Mouse (Mus musculus): ENCODE measurements around the gene Map6. TPM values are rescaled to one million over a fixed set of nuclear protein-coding genes. Genes with fewer than 3 reads are reported as not detected.
"Not testable (repeated sequence)": the region's sequence is repeated elsewhere in the genome, so short reads cannot be mapped to it uniquely, and the experiment has no call there.

Gene Map6
- total RNA-seq, 2 experiments from 2014 or later: 96.6 to 98.6 TPM

DNA sequence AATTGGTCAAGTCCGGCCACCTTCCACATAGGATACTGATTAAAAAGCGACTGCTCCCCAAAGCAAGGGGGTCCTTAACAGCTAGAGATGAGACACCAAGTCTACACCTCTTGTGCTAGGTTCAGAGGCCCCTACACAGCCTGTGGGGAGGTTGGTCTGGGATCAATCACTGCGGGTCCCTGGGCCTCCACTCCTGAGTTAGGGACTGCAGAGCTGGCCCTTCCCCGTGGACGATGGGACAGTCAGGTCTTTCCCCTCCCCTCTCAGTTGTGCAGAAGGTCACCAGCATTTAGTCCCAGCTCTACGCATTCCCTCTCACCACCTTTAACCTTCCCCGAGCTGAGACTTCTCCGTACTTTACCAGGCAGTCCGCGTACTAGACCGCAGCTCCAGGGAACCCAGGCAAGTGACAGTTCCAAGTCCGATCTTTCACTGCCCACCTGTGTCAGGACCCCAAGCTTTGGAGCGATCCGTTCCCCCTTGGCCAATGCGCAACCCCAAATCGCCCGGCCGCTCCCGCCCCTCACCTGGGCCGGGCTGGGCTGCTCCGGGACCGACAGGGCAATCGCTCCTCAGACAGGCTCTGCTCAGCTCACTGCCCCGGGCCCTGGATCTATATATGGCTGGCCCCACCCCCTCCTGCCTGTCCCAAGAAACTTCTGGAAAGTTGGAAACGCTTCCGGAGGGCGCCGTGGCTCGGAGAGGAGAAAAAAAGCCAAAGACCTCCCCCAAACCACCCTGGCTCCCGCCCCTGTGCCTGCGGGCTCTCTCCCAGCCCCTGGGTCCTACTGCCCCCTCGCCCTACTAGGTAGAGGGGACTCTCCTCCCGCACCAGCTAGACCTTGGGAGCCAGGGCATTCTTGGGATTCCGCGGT, 85.5 kb downstream of the Map6 start, which contains the start of gene Serpinh1:
TSS of gene Serpinh1 (minus strand) at position 714 of the 875 bp plus-strand sequence.
- peak within 1 kb of the TSS; percentile 56 for H3K4me3 ChIP-seq
- peak within 1 kb of the TSS; percentile 84 for H3K27ac ChIP-seq
- peak in 1 of 2 experiments; percentile 18 for DNase-seq (ENCODE audit: low spot score in 2 of 2)
- TF ChIP-seq CTCF (conservative IDR thresholded peaks at IDR 0.05): no peak

DNA sequence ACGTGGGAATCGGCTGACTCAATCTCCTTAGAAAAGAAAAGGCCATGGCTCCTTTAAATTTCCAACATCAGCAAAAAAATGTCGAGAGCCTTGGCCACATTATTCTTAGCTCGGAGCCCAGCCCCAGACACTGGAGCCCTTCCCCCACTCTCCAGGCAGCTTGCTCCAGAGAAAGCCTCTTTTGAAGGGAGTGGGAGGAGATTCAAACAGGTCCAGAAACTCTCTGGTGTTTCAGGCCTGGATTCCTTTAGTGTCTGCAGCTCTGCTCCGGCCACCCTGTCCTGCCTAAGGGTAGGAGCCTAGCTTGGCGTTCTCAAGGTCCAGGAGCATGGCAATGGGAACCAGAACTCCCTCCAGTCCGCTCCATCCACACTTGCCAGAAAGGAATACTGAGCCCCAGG, 88.5 kb downstream of the Map6 start:
- peak; percentile 55 to 74 for DNase-seq (ENCODE audit: low spot score in 2 of 2)
- H3K27ac ChIP-seq: peak overlapping the region; percentile 83
- H3K4me3 ChIP-seq: peak overlapping the region; percentile 17
- TF ChIP-seq CTCF (conservative IDR thresholded peaks at IDR 0.05): no peak

DNA sequence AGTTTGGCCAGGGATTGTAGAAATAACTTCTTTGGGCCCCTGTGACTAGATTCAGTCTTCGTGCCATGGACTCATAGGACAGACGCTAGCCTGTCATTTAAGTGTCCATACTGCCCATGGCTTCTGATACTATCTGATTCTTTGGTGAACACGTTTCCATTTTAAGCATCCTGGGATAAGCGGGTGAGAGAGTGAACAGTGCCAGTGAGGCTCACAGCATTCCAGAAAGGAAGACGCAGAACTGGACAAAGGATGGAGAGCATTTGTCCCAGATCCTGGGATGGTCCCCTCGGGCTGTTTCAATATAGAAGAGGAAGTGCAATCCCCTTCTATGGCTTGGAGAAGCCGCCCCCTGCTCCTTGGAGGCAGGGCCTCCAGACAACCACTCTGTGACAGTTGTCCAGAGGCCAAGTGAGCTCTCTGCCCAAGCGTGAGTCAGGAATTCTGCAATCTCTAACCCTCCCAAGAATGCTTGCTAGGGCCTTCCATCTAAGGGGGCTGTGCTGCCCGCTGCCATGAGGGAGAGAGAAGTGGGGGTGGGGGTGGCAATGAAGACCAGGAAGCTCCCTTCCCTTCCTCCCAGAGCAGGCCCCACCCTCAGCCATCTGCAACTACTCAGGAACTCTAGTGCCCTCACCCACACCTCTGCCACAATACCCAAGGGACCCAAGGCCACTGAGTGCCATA, 89.1 kb downstream of the Map6 start:
- no peak for DNase-seq (ENCODE audit: low spot score in 2 of 2)
- H3K4me3 ChIP-seq: no peak overlapping the region; the same call in 1 of the 2 replicates
- H3K27ac ChIP-seq: peak overlapping the region; percentile 83
- no peak for TF ChIP-seq CTCF (conservative IDR thresholded peaks at IDR 0.05)

DNA sequence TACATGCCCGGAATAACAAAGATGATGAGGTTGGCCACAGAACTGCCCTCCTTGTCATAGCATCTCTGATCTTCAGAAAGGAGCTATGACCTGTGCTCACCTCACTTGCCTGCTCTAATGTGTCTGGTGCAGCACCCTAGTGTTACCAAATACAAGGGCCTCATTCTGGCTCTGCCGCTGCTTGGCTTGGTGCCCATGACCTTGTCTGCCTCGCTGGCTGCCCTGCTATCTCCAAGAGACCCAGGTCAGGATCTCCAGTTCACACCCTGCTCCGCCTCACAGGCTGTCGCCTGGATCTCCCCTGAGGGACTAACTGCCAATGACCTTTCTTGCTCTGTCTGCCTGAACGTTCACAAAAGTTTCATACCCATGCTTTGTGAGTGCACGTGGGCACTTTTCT, 90.0 kb downstream of the Map6 start:
- peak overlapping the region; percentile 83; the same call in 1 of the 2 replicates for H3K27ac ChIP-seq
- DNase-seq (ENCODE audit: low spot score in 2 of 2): no peak
- no peak for TF ChIP-seq CTCF (conservative IDR thresholded peaks at IDR 0.05)
- H3K4me3 ChIP-seq: no peak overlapping the region

DNA sequence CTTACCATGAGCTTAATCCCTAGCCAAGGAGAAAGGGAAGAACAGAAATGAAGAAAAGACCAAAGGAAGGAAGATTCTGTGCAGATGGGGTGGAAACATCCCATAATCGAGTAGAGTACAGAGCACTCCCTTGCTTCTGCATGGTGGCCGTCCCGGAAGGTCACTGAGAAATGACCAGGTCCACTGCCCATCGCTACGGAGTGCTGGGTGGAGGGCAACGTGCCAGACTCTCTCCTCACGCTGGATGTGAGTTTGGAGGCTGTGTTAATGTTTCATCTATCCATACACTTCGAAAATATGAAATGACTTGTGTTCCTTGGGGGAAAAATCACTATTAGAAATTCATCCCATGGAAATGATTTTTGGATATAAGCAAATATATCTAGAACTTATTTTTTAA, 91.1 kb downstream of the Map6 start:
- Histone ChIP-seq H3K27ac (no peak overlapping the region), H3K4me3 (no peak overlapping the region)
- DNase-seq (ENCODE audit: low spot score in 2 of 2): no peak
- TF ChIP-seq CTCF (conservative IDR thresholded peaks at IDR 0.05): no peak

DNA sequence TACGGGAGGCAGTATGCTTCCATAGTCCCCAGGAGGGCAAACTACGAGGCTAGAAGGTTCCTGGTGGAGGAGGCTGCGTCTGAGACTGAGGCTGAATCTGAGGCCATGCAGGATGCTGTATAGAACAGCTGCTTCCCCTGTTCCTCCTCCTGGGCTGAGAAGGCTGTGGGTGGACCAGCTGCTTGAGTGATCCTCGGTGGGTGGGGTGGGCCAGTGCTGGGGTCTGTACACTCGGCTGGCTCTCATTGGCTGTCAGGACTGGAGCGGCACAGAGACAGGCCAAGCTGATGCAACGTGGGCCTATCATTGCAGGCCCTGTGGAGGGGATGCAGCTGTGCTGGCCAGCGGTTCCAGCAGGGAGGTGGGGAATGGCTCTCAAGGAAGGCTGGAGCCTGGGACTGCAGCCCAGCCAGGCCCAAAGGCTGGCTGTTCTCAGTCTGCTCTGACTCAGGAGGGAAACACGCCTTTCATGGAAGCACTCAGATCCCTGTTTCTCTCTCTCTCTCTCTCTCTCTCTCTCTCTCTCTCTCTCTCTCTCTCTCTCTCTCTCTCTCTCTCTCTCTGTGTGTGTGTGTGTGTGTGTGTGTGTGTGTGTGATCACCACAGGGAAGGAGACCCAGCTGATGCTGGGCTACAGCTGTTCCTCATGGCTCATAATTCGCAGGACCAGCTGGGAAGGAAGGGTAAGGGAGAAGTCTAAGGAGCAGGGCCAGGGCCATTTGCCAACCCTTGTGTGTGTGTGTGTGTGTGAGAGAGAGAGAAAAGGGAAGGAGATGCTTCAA, 93.0 kb downstream of the Map6 start:
- TF ChIP-seq CTCF (conservative IDR thresholded peaks at IDR 0.05): no peak
- peak in 1 of 2 experiments; percentile 67 for DNase-seq (ENCODE audit: low spot score in 2 of 2)
- no peak overlapping the region for H3K4me3 ChIP-seq
- H3K27ac ChIP-seq: peak overlapping the region; percentile 82

DNA sequence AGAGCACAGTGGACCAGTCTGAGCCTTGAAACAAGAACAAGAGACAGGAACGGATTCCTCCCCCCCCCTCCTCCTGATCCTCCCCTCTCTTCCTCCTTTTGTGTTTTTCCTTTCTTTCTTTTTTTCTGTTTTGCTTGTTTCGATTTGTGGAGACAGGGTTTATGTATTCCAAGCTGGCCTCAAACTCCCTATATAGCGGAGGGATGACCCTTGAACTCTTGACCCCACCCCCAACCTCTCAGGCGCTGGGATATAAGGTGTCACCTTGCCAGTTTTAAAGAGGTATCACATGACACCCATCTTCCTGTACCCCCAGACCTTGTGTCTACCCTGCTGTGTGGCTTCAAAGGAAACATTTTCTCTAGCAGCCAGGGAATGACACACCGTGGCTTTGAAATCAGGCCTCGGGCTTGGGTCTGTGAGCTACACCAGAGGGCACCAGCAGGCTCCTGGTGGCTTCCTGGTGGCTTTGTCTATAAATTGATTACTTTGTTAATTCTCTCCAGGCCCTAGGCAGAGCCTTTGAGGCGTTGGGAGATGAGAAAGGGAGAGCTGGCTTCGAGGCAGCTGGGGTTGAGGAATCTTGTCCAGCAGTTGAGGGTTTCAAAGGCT, 93.7 kb downstream of the Map6 start:
- Histone ChIP-seq H3K4me3 (no peak overlapping the region), H3K27ac (peak overlapping the region; percentile 40; the same call in 1 of the 2 replicates)
- DNase-seq (ENCODE audit: low spot score in 2 of 2): no peak
- TF ChIP-seq CTCF (conservative IDR thresholded peaks at IDR 0.05): no peak

DNA sequence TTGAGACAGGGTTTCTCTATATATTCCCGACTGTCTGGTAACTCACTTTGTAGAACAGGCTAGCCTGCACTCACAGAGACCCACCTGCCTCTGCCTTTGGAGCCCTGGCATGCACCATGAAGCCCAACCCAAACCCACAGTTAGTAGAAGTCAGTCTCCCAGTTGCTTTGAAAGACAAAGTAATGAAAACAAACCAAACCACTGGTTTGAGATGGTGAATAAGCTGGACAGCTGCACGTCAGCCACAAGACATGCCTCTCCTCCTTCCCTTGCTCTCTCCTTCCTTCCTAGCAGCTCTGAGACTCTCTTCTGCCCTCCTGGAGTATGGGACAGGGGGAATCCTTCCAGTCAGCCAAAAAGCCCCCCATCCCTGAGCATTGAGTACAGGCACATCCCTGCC, 94.9 kb downstream of the Map6 start:
- DNase-seq (ENCODE audit: low spot score in 2 of 2): no peak
- no peak overlapping the region for H3K27ac ChIP-seq
- no peak for TF ChIP-seq CTCF (conservative IDR thresholded peaks at IDR 0.05)
- H3K4me3 ChIP-seq: no peak overlapping the region

DNA sequence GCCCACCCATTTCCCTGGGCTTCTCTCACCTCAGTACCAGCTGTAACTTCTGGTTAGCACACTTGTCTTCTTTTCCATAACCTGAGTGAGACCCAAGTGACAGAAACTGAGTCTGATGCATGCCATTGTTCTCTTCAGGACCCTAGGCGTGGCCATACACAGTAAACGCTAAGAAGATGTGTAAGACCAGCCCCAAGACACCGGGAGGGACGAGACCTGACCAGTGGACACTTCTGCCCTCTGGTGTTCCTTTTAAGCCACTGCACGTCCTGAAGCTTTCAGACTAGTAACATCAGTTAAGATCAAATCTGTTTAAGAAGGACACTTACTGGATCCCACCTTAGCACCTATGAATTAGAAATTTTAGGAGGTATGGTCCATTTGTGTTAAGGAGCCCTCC, 97.8 kb downstream of the Map6 start:
- Histone ChIP-seq H3K4me3 (no peak overlapping the region), H3K27ac (no peak overlapping the region)
- TF ChIP-seq CTCF (conservative IDR thresholded peaks at IDR 0.05): peak; percentile 97
- peak; percentile 67 to 78 for DNase-seq (ENCODE audit: low spot score in 2 of 2)

DNA sequence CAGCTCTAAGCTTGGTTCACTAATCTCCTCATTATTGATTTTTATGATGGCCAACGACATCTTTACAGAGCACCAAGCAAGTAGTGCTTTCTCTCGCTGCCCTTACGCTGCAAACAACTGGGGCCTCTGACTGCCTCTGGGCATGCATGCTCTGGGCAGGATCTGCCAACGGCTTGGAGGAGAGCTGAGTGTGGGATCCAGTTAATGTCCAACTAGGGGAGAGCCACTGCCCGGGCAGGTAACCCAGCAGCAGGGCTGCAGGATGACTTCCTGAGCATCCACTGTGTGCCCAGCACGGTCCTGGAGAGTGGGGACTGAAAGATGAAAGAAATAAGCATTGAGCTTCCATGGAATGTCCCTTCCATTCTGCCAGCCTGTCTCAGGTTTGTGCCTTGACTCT, 99.5 kb downstream of the Map6 start:
- no peak for TF ChIP-seq CTCF (conservative IDR thresholded peaks at IDR 0.05)

DNA sequence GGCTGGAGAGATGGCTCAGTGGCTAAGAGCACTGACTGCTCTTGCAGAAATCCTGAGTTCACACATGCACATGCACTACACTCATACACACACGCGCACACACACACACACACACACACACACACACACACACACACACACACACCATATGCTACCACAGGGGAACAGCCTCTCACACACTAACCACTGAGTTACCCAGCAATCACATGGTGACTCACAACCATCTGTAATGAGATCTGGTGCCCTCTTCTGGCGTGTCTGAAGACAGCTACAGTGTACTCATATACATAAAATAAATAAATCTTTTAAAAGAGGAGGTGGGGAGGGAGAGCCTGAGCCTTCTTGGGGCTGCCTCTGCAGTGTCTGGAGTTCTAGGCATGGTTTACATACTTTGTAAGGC, 107.1 kb downstream of the Map6 start:
- H3K27ac ChIP-seq; H3K4me3 ChIP-seq; DNase-seq (ENCODE audit: low spot score in 2 of 2): not testable (repeated sequence)
- peak; percentile 66 for TF ChIP-seq CTCF (conservative IDR thresholded peaks at IDR 0.05)

More for the DNA sequence above, 99.5 kb downstream of the Map6 start:
- H3K4me3 ChIP-seq: no peak overlapping the region
- no peak for DNase-seq (ENCODE audit: low spot score in 2 of 2)
- H3K27ac ChIP-seq: no peak overlapping the region

DNA sequence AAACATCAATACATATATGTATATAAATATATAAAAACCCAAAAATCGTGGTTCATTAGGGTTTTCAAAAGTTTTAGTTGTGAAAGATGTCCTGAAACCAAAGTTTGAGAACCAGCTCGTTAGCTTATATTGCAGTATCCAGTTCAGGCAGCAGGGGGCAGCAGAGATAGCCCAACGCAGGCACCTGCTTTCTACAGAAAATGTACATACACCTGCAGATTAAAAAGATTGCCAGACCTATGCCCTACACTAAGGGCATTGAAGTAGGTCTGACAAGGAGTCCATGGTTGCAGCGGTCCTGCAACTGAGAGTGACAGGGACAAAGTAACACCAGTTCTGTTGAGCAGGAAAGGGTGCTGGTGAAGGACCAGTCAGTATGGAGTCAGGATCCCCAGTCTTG, 108.2 kb downstream of the Map6 start:
- Histone ChIP-seq H3K4me3 (no peak overlapping the region), H3K27ac (no peak overlapping the region)
- TF ChIP-seq CTCF (conservative IDR thresholded peaks at IDR 0.05): peak; percentile 96
- peak; percentile 67 to 87 for DNase-seq (ENCODE audit: low spot score in 2 of 2)

All from layer of hippocampus, adult 2 months (tissue).